Mouse (Mus musculus) MEL (cell line): ENCODE results near the gene Tipin. TPM values are rescaled to one million over a fixed set of nuclear protein-coding genes. Genes with fewer than 3 reads are reported as not detected.

Experiments used
- DNase-seq: peaks from one replicate; pipeline ENCODE4 v3.0.0; 2011; ENCODE audit warnings: low read depth, low spot score
- H3K27ac ChIP-seq: 2 replicates; pipeline ENCODE4 v1.5.1; 2012; ENCODE audit warnings: low read depth, mild to moderate bottlenecking, control low read depth, low read length, moderate library complexity; ENCODE audit not compliant: control insufficient read depth
- H3K27me3 ChIP-seq, 2 experiments: fragments of 150-350 bp in 1 of 2; sonication (generic) in 1 of 2; 2 replicates each; pipeline ENCODE4 v1.6.1; 2012; ENCODE audit warnings: low read length in 2 of 2, mild to moderate bottlenecking in 2 of 2, improper control_type of control experiment in 1 of 2, moderate library complexity in 1 of 2; ENCODE audit not compliant: insufficient read depth in 2 of 2, control insufficient read depth in 1 of 2
- H3K36me3 ChIP-seq, 2 experiments: 2 replicates each; pipeline ENCODE4 v1.6.1; 2012 to 2014; ENCODE audit warnings: low read length in 2 of 2, improper control_type of control experiment in 1 of 2, inconsistent platforms in 1 of 2, mild to moderate bottlenecking in 1 of 2; ENCODE audit not compliant: insufficient read depth in 2 of 2, control insufficient read depth in 1 of 2
- H3K4me1 ChIP-seq, 2 experiments: fragments of 150-350 bp in 1 of 2; sonication (generic) in 1 of 2; 2 replicates each; pipeline ENCODE4 v1.6.1; 2012; ENCODE audit warnings: low read length in 2 of 2, improper control_type of control experiment in 1 of 2, mild to moderate bottlenecking in 1 of 2; ENCODE audit not compliant: insufficient read depth in 2 of 2, control insufficient read depth in 1 of 2
- H3K4me3 ChIP-seq, 2 experiments: fragments of 150-350 bp in 1 of 2; sonication (generic) in 1 of 2; 2 replicates each; pipeline ENCODE4 v1.5.1; 2012; ENCODE audit warnings: low read depth in 2 of 2, low read length in 2 of 2, mild to moderate bottlenecking in 2 of 2, moderate library complexity in 2 of 2, control low read depth in 1 of 2, improper control_type of control experiment in 1 of 2; ENCODE audit not compliant: control insufficient read depth in 1 of 2, insufficient read depth in 1 of 2
- H3K79me2 ChIP-seq: 2 replicates; pipeline ENCODE4 v1.6.1; 2012; ENCODE audit warnings: mild to moderate bottlenecking, low read length, moderate library complexity; ENCODE audit not compliant: control insufficient read depth, poor library complexity, insufficient read depth
- H3K9ac ChIP-seq: 2 replicates; pipeline ENCODE4 v1.6.1; 2012; ENCODE audit warnings: low read depth, mild to moderate bottlenecking, control low read depth, low read length, moderate library complexity; ENCODE audit not compliant: control insufficient read depth, poor library complexity, severe bottlenecking
- H3K9me3 ChIP-seq: fragments of 150-350 bp; sonication (generic); replicated peaks from 2 replicates; pipeline ENCODE4 v1.6.1; 2012; ENCODE audit warnings: mild to moderate bottlenecking, low read length, improper control_type of control experiment, moderate library complexity; ENCODE audit not compliant: insufficient read depth
- BHLHE40 ChIP-seq: IDR thresholded peaks from 2 replicates; pipeline ENCODE4 v1.6.1; 2012; ENCODE audit warnings: low read depth, mild to moderate bottlenecking, inconsistent platforms, low read length, improper control_type of control experiment, borderline replicate concordance
- CHD2 ChIP-seq: IDR thresholded peaks from 2 replicates; pipeline ENCODE4 v1.6.1; 2011; ENCODE audit warnings: low read length, improper control_type of control experiment
- CTCF ChIP-seq, 3 experiments: IDR thresholded peaks in 2 of 3; conservative IDR thresholded peaks in 1 of 3; 2 replicates each; pipeline ENCODE4 v1.5.1; 2011 to 2012; ENCODE audit warnings: low read length in 3 of 3, low read depth in 2 of 3, mild to moderate bottlenecking in 2 of 3, improper control_type of control experiment in 1 of 3, inconsistent platforms in 1 of 3, mixed read lengths in 1 of 3, moderate library complexity in 1 of 3; ENCODE audit not compliant: control insufficient read depth in 1 of 3, insufficient read depth in 1 of 3, poor library complexity in 1 of 3, severe bottlenecking in 1 of 3
- E2F4 ChIP-seq: IDR thresholded peaks from 2 replicates; pipeline ENCODE4 v1.6.1; 2011; ENCODE audit warnings: low read depth, low read length, improper control_type of control experiment, borderline replicate concordance
- ELF1 ChIP-seq: IDR thresholded peaks from 2 replicates; pipeline ENCODE4 v1.6.1; 2014; ENCODE audit warnings: low read depth, mild to moderate bottlenecking, inconsistent platforms, low read length, improper control_type of control experiment, moderate library complexity
- ETS1 ChIP-seq: IDR thresholded peaks from 2 replicates; pipeline ENCODE4 v1.6.1; 2012; ENCODE audit warnings: low read depth, mild to moderate bottlenecking, inconsistent platforms, low read length, improper control_type of control experiment, moderate library complexity
- GATA1 ChIP-seq: IDR thresholded peaks from 2 replicates; pipeline ENCODE4 v1.6.1; 2011; ENCODE audit warnings: low read depth, low read length, improper control_type of control experiment
- HCFC1 ChIP-seq: IDR thresholded peaks from 2 replicates; pipeline ENCODE4 v1.6.1; 2012; ENCODE audit warnings: low read depth, mild to moderate bottlenecking, inconsistent platforms, low read length, improper control_type of control experiment, moderate library complexity
- JUND ChIP-seq: IDR thresholded peaks from 2 replicates; pipeline ENCODE4 v1.6.1; 2011; ENCODE audit warnings: low read depth, mild to moderate bottlenecking, improper control_type of control experiment, low read length
- KAT2A ChIP-seq: conservative IDR thresholded peaks from 2 replicates; pipeline ENCODE4 v1.6.1; 2012; ENCODE audit warnings: low read depth, low read length, improper control_type of control experiment, inconsistent platforms
- MAFK ChIP-seq: IDR thresholded peaks from 2 replicates; pipeline ENCODE4 v1.6.1; 2011; ENCODE audit warnings: low read depth, mild to moderate bottlenecking, low read length, improper control_type of control experiment, borderline replicate concordance
- MAX ChIP-seq: IDR thresholded peaks from 2 replicates; pipeline ENCODE4 v1.6.1; 2011; ENCODE audit warnings: low read length, improper control_type of control experiment
- MEF2A ChIP-seq: IDR thresholded peaks from 2 replicates; pipeline ENCODE4 v1.6.1; 2014; ENCODE audit warnings: low read depth, mild to moderate bottlenecking, inconsistent platforms, low read length, improper control_type of control experiment; ENCODE audit not compliant: poor library complexity, insufficient replicate concordance, severe bottlenecking; ENCODE audit errors: extremely low read depth
- MXI1 ChIP-seq: IDR thresholded peaks from 2 replicates; pipeline ENCODE4 v1.6.1; 2011; ENCODE audit warnings: mild to moderate bottlenecking, low read depth, low read length, improper control_type of control experiment
- MYC ChIP-seq: IDR thresholded peaks from 2 replicates; pipeline ENCODE4 v1.6.1; 2011; ENCODE audit warnings: low read depth, mild to moderate bottlenecking, low read length, improper control_type of control experiment, moderate library complexity
- NELFE ChIP-seq: IDR thresholded peaks from 2 replicates; pipeline ENCODE4 v1.6.1; 2011; ENCODE audit warnings: low read depth, low read length, improper control_type of control experiment
- POLR2AphosphoS2 ChIP-seq: IDR thresholded peaks from 2 replicates; pipeline ENCODE4 v1.6.1; 2011; ENCODE audit warnings: low read length, improper control_type of control experiment
- RAD21 ChIP-seq: IDR thresholded peaks from 2 replicates; pipeline ENCODE4 v1.6.1; 2011; ENCODE audit warnings: mild to moderate bottlenecking, low read depth, low read length, improper control_type of control experiment
- SMC3 ChIP-seq: IDR thresholded peaks from 2 replicates; pipeline ENCODE4 v1.6.1; 2011; ENCODE audit warnings: low read depth, low read length, improper control_type of control experiment
- TAL1 ChIP-seq: IDR thresholded peaks from 2 replicates; pipeline ENCODE4 v1.6.1; 2012; ENCODE audit warnings: mild to moderate bottlenecking, inconsistent platforms, low read length, moderate library complexity, mixed read lengths
- TBP ChIP-seq: IDR thresholded peaks from 2 replicates; pipeline ENCODE4 v1.8.0; 2011; ENCODE audit warnings: low read depth, low read length, improper control_type of control experiment
- TCF12 ChIP-seq: IDR thresholded peaks from 2 replicates; pipeline ENCODE4 v1.6.1; 2014; ENCODE audit warnings: low read depth, mild to moderate bottlenecking, inconsistent platforms, low read length, improper control_type of control experiment, moderate library complexity
- USF1 ChIP-seq: IDR thresholded peaks from 2 replicates; pipeline ENCODE4 v1.6.1; 2014; ENCODE audit warnings: low read depth, mild to moderate bottlenecking, inconsistent platforms, low read length, improper control_type of control experiment, moderate library complexity
- USF2 ChIP-seq, 2 experiments: IDR thresholded peaks; 2 replicates each; pipeline ENCODE4 v1.6.1; 2011 to 2012; ENCODE audit warnings: improper control_type of control experiment in 2 of 2, low read length in 2 of 2, borderline replicate concordance in 1 of 2, inconsistent platforms in 1 of 2, low read depth in 1 of 2, mild to moderate bottlenecking in 1 of 2; ENCODE audit not compliant: insufficient read depth in 1 of 2
- ZC3H11A ChIP-seq: IDR thresholded peaks from 2 replicates; pipeline ENCODE4 v1.6.1; 2012; ENCODE audit warnings: low read depth, mild to moderate bottlenecking, inconsistent platforms, low read length, improper control_type of control experiment
- polyA plus RNA-seq, 2 experiments: library from polyadenylated mRNA; stranded (reverse) in 1 of 2; unstranded in 1 of 2; fragments of >175 nt in 1 of 2; fragments of >200 nt in 1 of 2; gene quantifications; 2 replicates each; pipeline versions ENCODE4 v1.2.1 to v1.2.4; 2012; ENCODE audit warnings: low replicate concordance in 2 of 2, low read depth in 1 of 2; ENCODE audit not compliant: insufficient read length in 2 of 2, insufficient read depth in 1 of 2, missing spikeins in 1 of 2
- total RNA-seq: library from RNA; depleted of rRNA; stranded (reverse); fragments of 300-350 nt; gene quantifications from 2 replicates; pipeline ENCODE4 v1.2.3, GENCODE M21; 2012

Gene Tipin
- total and polyA plus RNA-seq, 3 experiments, result 128 to 189 TPM; not detected in 1

GRCm38 (mm10) chr9:64234768-64235435 is 46.5 kb upstream of the Tipin start, which contains the start of gene Uchl4:
Gene Uchl4 (plus strand): TSS chr9:64235201.
- no peak for TF ChIP-seq MEF2A
- TF ChIP-seq MXI1, result no peak
- no peak for TF ChIP-seq MAX
- TF ChIP-seq POLR2AphosphoS2, result no peak
- TF ChIP-seq MAFK, result no peak
- no peak for TF ChIP-seq ZC3H11A
- TF ChIP-seq CTCF (IDR thresholded peaks at IDR 0.05 in 2 of 3, conservative IDR thresholded peaks at IDR 0.05 in 1 of 3; ENCODE audit: control insufficient read depth in 1 of 3, insufficient read depth in 1 of 3, low read depth in 2 of 3, low read length in 3 of 3, poor library complexity in 1 of 3, severe bottlenecking in 1 of 3), result no peak
- TF ChIP-seq ELF1, result no peak
- no peak for TF ChIP-seq RAD21
- TF ChIP-seq HCFC1, result no peak
- no peak for TF ChIP-seq USF1
- TF ChIP-seq TCF12, result no peak
- no peak for TF ChIP-seq USF2 (IDR thresholded peaks at IDR 0.05; ENCODE audit: borderline replicate concordance in 1 of 2, insufficient read depth in 1 of 2, low read depth in 1 of 2, low read length in 2 of 2)
- no peak for TF ChIP-seq KAT2A
- no peak for TF ChIP-seq TAL1
- TF ChIP-seq TBP, result no peak
- no peak for TF ChIP-seq GATA1
- no peak for TF ChIP-seq CHD2

GRCm38 (mm10) chr9:64236056-64236455 is 45.3 kb upstream of the Tipin start:
- DNase-seq, result no peak
- Histone ChIP-seq H3K4me3 (no peak overlapping the region), H3K27me3 (no peaks in the 10 kb centered on the region), H3K36me3 (0 out of 4 replicates have a peak, but pooled peaks cover 0 to 1% of the 10 kb centered on the region in 2 experiments), H3K4me1 (no peaks in the 10 kb centered on the region), H3K9me3 (no peaks in the 10 kb centered on the region), H3K79me2 (peaks cover 1% of the 10 kb centered on the region; the same call in 1 of the 2 replicates), H3K9ac (no peak overlapping the region), H3K27ac (no peak overlapping the region)
- TF ChIP-seq ETS1 (no peak), SMC3 (no peak), POLR2AphosphoS2 (no peak), NELFE (no peak), TAL1 (no peak), MYC (no peak), KAT2A (no peak), USF1 (no peak), JUND (no peak), E2F4 (no peak), CTCF (IDR thresholded peaks at IDR 0.05 in 2 of 3, conservative IDR thresholded peaks at IDR 0.05 in 1 of 3; ENCODE audit: control insufficient read depth in 1 of 3, insufficient read depth in 1 of 3, low read depth in 2 of 3, low read length in 3 of 3, poor library complexity in 1 of 3, severe bottlenecking in 1 of 3) (no peak), BHLHE40 (no peak), RAD21 (no peak)

More at GRCm38 (mm10) chr9:64234768-64235435, 46.5 kb upstream of the Tipin start, which contains the start of gene Uchl4:
- DNase-seq, result no peak
- Histone ChIP-seq H3K4me3 (no peak within 1 kb of the TSS), H3K9me3 (no peaks in the 10 kb centered on the region), H3K4me1 (no peaks in the 10 kb centered on the region), H3K36me3 (0 out of 4 replicates have a peak, but pooled peaks cover 0 to 1% of the 10 kb centered on the region in 2 experiments), H3K27me3 (no peaks in the 10 kb centered on the region), H3K9ac (no peak within 1 kb of the TSS), H3K79me2 (peaks cover 1% of the 10 kb centered on the region; the same call in 1 of the 2 replicates), H3K27ac (no peak within 1 kb of the TSS)
